Mouse (Mus musculus): ENCODE measurements around the gene Ppm1h. TPM values are rescaled to one million over a fixed set of nuclear protein-coding genes. Genes with fewer than 3 reads are reported as not detected.

The Ppm1h gene
- total and polyA plus RNA-seq, 2 experiments from 2014 or later, result 31.1 to 31.7 TPM

DNA sequence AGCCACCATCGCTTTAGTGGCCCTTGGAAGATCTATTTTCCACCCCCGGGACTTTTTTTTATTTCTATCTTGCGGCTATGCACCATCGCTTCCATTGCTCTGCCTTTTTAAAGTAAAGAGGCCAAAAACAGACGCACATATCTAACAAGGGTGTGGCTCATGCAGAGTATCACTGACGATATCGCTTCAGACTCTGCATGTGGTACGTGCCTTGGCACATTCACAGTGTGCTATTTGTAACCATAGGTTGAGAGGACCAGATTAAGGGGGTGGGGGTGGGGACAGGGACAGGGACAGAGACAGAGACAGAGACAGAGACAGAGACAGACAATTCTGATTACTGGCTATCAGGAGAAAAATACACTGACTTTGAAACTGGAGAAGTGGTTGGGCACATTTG lies 164.4 kb downstream of the Ppm1h start:
- no peak overlapping the region for H3K4me3 ChIP-seq (ENCODE audit: low read depth, low read length)
- no peak for DNase-seq
- no peak overlapping the region for H3K9ac ChIP-seq
- no peaks in the 10 kb centered on the region for H3K36me3 ChIP-seq (ENCODE audit: insufficient read depth)
- H3K27ac ChIP-seq (ENCODE audit: low read depth, low read length), result no peak overlapping the region
- WGBS, result 95% methylated on average over 8 of the region's 8 CpGs
- ATAC-seq, result no peak
- H3K4me1 ChIP-seq (ENCODE audit: insufficient read depth), result 0 out of 2 replicates have a peak, but pooled peaks cover 3% of the 10 kb centered on the region
- TF ChIP-seq CTCF (IDR thresholded peaks at IDR 0.05; ENCODE audit: low read depth), result no peak
- H3K9me3 ChIP-seq (ENCODE audit: low read length), result peaks cover 4% of the 10 kb centered on the region; the same call in 1 of the 2 replicates
- H3K27me3 ChIP-seq (ENCODE audit: insufficient read depth, low read length), result no peaks in the 10 kb centered on the region
- no peak overlapping the region for H3K4me2 ChIP-seq (ENCODE audit: low read depth)

DNA sequence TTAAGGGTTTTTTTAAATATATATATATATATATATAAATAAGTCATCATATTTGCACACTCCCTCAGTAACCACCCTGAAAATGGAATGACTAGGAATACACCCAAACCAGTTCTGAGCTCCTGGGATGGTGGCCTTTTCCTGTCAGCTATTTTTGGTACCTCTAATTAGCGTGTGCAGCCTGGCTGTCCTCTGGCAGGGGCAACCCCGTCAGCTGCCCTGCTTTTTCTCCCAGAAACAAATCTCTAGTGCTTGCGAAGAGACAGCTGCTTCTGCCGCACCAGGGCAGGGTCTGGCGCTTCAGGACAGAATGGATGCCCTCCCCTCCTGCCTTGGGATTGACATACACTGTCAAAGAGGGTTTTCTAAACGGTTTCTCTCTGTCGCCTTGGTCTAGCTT lies 166.9 kb downstream of the Ppm1h start:
- H3K9ac ChIP-seq, result no peak overlapping the region
- ATAC-seq (peak; percentile 86), DNase-seq (peak; percentile 32)
- no peak overlapping the region for H3K4me2 ChIP-seq (ENCODE audit: low read depth)
- no peaks in the 10 kb centered on the region for H3K36me3 ChIP-seq (ENCODE audit: insufficient read depth)
- no peaks in the 10 kb centered on the region for H3K27me3 ChIP-seq (ENCODE audit: insufficient read depth, low read length)
- 0 out of 2 replicates have a peak, but pooled peaks cover 3% of the 10 kb centered on the region for H3K4me1 ChIP-seq (ENCODE audit: insufficient read depth)
- no peak for TF ChIP-seq CTCF (IDR thresholded peaks at IDR 0.05; ENCODE audit: low read depth)
- H3K4me3 ChIP-seq (ENCODE audit: low read depth, low read length), result no peak overlapping the region
- 0 out of 2 replicates have a peak overlapping the region, but pooled peaks have one; percentile 10 for H3K27ac ChIP-seq (ENCODE audit: low read depth, low read length)
- 30% methylated on average over 7 of the region's 7 CpGs for WGBS
- peaks cover 3% of the 10 kb centered on the region; the same call in 1 of the 2 replicates for H3K9me3 ChIP-seq (ENCODE audit: low read length)

DNA sequence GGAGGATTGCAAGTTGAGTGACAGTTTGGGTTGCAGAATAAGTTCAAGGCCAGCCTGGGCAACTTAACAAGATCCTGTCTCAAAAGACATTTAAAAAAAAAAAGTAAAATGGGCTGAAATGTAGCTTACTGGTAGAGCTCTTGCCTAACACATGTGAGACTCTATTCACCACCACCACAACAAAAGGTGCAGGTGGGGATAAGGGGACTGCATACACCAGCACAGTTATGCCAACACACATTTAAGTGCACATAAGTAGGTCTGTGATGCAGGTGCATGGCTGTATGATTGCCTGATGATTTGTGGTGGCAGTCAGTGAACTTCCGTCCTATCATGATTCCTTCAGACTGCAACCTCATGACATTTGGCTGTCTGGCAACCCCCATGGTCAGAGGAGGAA lies 167.9 kb downstream of the Ppm1h start:
- ATAC-seq, result no peak
- Histone ChIP-seq H3K4me2 (ENCODE audit: low read depth) (no peak overlapping the region), H3K27ac (ENCODE audit: low read depth, low read length) (no peak overlapping the region), H3K4me1 (ENCODE audit: insufficient read depth) (0 out of 2 replicates have a peak, but pooled peaks cover 3% of the 10 kb centered on the region), H3K27me3 (ENCODE audit: insufficient read depth, low read length) (no peaks in the 10 kb centered on the region), H3K4me3 (ENCODE audit: low read depth, low read length) (no peak overlapping the region), H3K36me3 (ENCODE audit: insufficient read depth) (no peaks in the 10 kb centered on the region), H3K9ac (no peak overlapping the region), H3K9me3 (ENCODE audit: low read length) (no peaks in the 10 kb centered on the region)
- 97% methylated on average over 1 of the region's 1 CpGs for WGBS
- no peak for DNase-seq
- no peak for TF ChIP-seq CTCF (IDR thresholded peaks at IDR 0.05; ENCODE audit: low read depth)

DNA sequence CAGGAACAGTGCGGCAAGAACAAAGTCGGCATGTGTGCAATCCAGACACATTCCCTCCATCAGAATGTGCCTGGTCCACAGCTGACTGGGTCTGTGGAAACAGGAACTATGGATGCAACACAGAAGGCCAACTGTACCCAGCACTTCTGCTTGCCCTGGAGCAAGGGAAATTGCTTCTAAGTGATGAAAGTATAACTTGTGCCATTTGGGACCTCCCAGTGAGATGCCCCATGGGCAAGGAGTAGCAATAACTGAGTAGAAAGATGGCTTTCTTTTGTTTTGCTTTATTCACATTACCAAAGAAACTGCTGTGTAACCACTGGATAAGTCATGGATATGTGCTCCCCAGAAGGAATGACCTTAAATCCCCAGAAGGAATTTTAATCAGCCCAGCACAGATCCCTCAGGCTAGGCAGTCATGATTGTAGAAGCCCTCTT lies 169.5 kb downstream of the Ppm1h start:
- Histone ChIP-seq H3K9me3 (ENCODE audit: low read length) (no peaks in the 10 kb centered on the region), H3K27me3 (ENCODE audit: insufficient read depth, low read length) (no peaks in the 10 kb centered on the region), H3K9ac (no peak overlapping the region), H3K4me2 (ENCODE audit: low read depth) (no peak overlapping the region), H3K36me3 (ENCODE audit: insufficient read depth) (no peaks in the 10 kb centered on the region), H3K4me3 (ENCODE audit: low read depth, low read length) (no peak overlapping the region), H3K4me1 (ENCODE audit: insufficient read depth) (0 out of 2 replicates have a peak, but pooled peaks cover 3% of the 10 kb centered on the region), H3K27ac (ENCODE audit: low read depth, low read length) (no peak overlapping the region)
- ATAC-seq (no peak), DNase-seq (no peak)
- no peak for TF ChIP-seq CTCF (IDR thresholded peaks at IDR 0.05; ENCODE audit: low read depth)
- WGBS, result 87% methylated on average over 2 of the region's 2 CpGs

DNA sequence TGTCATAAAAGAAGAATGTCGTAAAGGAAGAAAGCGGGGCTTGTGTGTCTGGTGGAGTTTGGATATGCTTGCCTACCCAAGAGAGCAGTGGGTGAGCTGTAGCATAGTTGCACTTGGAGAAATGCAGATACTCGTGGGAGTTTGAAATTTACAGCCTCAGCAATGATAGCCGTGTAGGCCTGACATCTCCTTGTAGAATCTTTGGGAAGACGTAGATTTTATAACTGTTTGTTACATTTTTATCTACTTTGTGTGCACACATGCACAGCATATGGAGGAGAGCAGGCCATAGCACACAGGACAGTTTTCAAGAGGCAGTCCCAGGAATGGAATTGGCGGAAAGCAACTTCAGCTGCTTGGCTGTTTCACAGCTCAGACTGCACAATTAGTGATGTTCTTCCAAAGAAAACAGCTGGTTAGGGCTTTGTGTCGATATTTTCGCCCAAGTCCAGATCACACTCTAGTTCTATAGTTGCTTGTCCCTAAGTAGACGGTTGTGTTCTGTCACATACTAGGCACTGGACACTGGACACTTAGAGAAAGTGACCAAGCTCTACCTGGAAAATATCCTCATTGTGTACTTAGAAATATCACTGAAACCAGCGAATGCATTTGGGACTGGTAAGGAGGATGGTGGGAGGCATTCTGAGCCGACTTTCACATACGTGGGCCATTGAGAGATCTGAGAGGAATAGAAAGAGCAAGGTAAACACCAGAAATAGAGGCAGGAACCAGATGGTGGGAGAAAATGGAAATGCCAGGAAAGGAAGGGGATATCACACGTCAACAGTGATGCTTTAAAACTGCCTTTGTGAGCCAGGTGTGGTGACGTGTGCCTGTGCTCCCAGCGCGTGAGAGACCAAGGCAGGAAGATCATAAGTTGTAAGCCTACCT lies 173.0 kb downstream of the Ppm1h start:
- Histone ChIP-seq H3K9ac (no peak overlapping the region), H3K36me3 (ENCODE audit: insufficient read depth) (no peaks in the 10 kb centered on the region), H3K4me1 (ENCODE audit: insufficient read depth) (no peaks in the 10 kb centered on the region), H3K27ac (ENCODE audit: low read depth, low read length) (no peak overlapping the region), H3K4me3 (ENCODE audit: low read depth, low read length) (no peak overlapping the region), H3K4me2 (ENCODE audit: low read depth) (no peak overlapping the region), H3K9me3 (ENCODE audit: low read length) (no peaks in the 10 kb centered on the region), H3K27me3 (ENCODE audit: insufficient read depth, low read length) (no peaks in the 10 kb centered on the region)
- ATAC-seq, result no peak
- DNase-seq, result no peak
- no peak for TF ChIP-seq CTCF (IDR thresholded peaks at IDR 0.05; ENCODE audit: low read depth)
- 91% methylated on average over 16 of the region's 16 CpGs for WGBS

DNA sequence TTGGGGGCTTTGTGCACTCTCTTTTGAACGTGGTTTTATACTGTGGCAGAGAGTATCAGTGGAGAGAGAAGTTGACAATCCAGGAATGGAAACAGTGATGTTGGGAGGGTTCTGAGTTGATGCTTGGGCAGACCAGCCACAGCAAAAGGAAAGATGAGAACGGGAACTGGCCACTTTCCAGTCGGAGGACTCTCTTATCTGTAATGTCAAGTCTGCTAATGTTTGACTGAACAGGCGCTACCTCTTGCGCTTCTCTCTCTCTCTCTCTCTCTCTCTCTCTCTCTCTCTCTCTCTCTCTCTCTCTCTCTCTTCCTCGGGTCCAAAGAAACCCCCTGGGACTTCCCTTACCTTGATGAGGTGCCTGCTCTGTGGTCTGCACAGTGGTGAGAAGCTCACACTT lies 176.0 kb downstream of the Ppm1h start:
- no peak overlapping the region for H3K4me2 ChIP-seq (ENCODE audit: low read depth)
- H3K9me3 ChIP-seq (ENCODE audit: low read length), result no peaks in the 10 kb centered on the region
- H3K4me1 ChIP-seq (ENCODE audit: insufficient read depth), result no peaks in the 10 kb centered on the region
- WGBS, result 82% methylated on average over 6 of the region's 6 CpGs
- TF ChIP-seq CTCF (IDR thresholded peaks at IDR 0.05; ENCODE audit: low read depth), result no peak
- ATAC-seq (no peak), DNase-seq (no peak)
- no peaks in the 10 kb centered on the region for H3K27me3 ChIP-seq (ENCODE audit: insufficient read depth, low read length)
- no peak overlapping the region for H3K27ac ChIP-seq (ENCODE audit: low read depth, low read length)
- 0 out of 2 replicates have a peak, but pooled peaks cover 3% of the 10 kb centered on the region for H3K36me3 ChIP-seq (ENCODE audit: insufficient read depth)
- no peak overlapping the region for H3K4me3 ChIP-seq (ENCODE audit: low read depth, low read length)
- no peak overlapping the region for H3K9ac ChIP-seq

DNA sequence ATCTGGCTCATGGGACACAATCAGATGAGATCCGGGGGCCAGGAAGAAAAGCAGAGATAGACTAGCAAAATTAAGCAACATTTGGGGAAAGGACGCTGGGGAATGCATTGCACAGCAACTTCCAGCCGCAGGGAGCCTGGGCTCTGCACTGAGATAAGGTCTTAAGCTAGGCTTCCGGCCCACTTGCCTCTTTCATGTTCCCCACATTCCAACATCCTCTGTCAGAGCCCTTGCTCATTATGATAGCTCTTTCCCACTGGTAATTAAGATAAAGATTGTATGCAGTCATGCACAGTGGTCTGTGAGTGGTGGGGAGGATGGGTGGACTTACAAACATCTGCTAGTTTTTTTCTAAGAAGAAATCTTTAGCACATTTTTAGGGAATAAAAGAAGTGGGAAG lies 176.6 kb downstream of the Ppm1h start:
- Histone ChIP-seq H3K9me3 (ENCODE audit: low read length) (no peaks in the 10 kb centered on the region), H3K4me1 (ENCODE audit: insufficient read depth) (no peaks in the 10 kb centered on the region), H3K4me3 (ENCODE audit: low read depth, low read length) (no peak overlapping the region), H3K36me3 (ENCODE audit: insufficient read depth) (0 out of 2 replicates have a peak, but pooled peaks cover 3% of the 10 kb centered on the region), H3K4me2 (ENCODE audit: low read depth) (no peak overlapping the region), H3K27ac (ENCODE audit: low read depth, low read length) (no peak overlapping the region), H3K9ac (no peak overlapping the region), H3K27me3 (ENCODE audit: insufficient read depth, low read length) (no peaks in the 10 kb centered on the region)
- TF ChIP-seq CTCF (IDR thresholded peaks at IDR 0.05; ENCODE audit: low read depth), result no peak
- ATAC-seq, result no peak
- DNase-seq, result no peak
- WGBS, result 49% methylated on average over 4 of the region's 4 CpGs

Data from forebrain, postnatal 0 days (tissue).